Mouse (Mus musculus): ENCODE measurements around the gene Spata21. TPM values are rescaled to one million over a fixed set of nuclear protein-coding genes. Genes with fewer than 3 reads are reported as not detected.

Gene Spata21
- not detected in 2 replicates for polyA plus RNA-seq (2015; fragmentation: Nextera tagmentation; extraction: Ambion mirVana)

DNA sequence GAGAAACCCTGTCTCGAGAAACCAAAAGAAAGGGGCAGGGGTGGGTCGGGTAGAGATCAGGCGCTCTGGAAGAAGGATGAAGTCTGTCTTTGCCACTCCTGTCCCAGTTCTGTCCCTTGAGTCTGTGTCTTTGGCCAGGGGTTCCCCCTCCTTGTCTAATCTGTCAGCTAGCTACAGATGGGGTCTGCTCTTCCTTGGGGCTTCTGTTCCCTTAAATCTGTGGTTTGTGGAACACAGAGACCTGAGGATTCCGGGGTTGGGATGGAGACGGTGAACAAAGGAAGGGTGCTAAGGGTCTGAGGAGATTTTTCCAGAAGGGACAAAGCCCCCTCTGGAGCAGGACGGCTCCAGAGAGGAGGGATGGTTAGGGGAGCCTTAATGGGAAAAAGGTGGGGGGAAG lies at the start of gene Spata21:
Spata21 (plus strand) TSS at position 301 of the 400 bp plus-strand sequence.
- Histone ChIP-seq H3K9me3 (no peaks in the 10 kb centered on the region), H3K4me1 (replicated peaks) (no peaks in the 10 kb centered on the region), H3K9ac (no peak within 1 kb of the TSS), H3K36me3 (no peaks in the 10 kb centered on the region), H3K4me3 (replicated peaks) (no peak within 1 kb of the TSS), H3K4me2 (replicated peaks) (no peak within 1 kb of the TSS), H3K27me3 (replicated peaks) (no peaks in the 10 kb centered on the region), H3K27ac (no peak within 1 kb of the TSS)
- no peak for ATAC-seq
- 85% methylated on average over 6 of the region's 6 CpGs for whole genome bisulfite sequencing

DNA sequence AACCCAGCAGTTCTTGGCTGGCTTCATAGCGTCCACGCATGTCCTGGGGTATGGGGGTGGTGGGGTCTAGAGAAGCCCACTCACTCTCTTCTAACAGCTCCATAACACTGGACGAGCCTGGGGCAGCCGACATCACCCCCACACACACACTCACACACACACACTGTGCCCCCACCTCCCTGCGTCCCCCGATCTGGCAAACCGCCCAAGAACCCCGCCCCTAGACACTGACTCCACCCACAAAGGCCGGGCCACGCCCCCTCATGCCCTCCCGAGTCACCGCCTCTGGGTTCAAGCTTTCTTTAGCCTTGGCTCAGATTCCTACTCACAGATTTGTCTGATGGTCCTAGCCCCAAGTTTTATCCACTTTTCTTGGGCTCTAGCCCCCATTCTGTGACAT lies 47.0 kb upstream of the Spata21 start:
- no peak overlapping the region for H3K27ac ChIP-seq
- 0 out of 2 replicates have a peak, but pooled peaks cover 2% of the 10 kb centered on the region for H3K4me1 ChIP-seq (replicated peaks)
- 42% methylated on average over 12 of the region's 12 CpGs for WGBS
- H3K27me3 ChIP-seq (replicated peaks), result no peaks in the 10 kb centered on the region
- no peak overlapping the region for H3K4me3 ChIP-seq (replicated peaks)
- no peaks in the 10 kb centered on the region for H3K9me3 ChIP-seq
- no peak; the same call in 1 of the 2 replicates for ATAC-seq
- no peak overlapping the region for H3K9ac ChIP-seq
- peaks cover 4% of the 10 kb centered on the region for H3K36me3 ChIP-seq
- 0 out of 2 replicates have a peak overlapping the region, but pooled peaks have one; percentile 17 for H3K4me2 ChIP-seq (replicated peaks)

DNA sequence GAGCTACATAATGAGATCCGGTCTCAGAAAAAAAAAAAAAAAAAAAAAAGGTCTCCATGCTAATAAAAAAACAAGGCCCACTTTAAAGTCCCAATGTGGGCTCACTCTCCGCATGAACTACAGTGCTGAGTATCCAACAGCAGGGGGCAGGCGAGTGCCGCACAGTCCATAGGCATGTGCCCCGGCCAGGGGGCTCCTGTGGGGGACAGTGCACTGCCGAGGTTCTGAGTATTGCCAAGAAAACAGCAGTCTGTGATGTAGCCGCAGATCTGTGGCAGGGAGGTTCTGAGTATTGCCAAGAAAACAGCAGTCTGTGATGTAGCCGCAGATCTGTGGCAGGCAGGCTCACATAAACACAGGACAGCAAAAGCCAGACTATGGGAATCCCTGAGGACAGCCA lies 43.3 kb upstream of the Spata21 start:
- H3K36me3 ChIP-seq, result peaks cover 4% of the 10 kb centered on the region
- H3K9ac ChIP-seq, result no peak overlapping the region
- H3K9me3 ChIP-seq, result no peaks in the 10 kb centered on the region
- H3K27me3 ChIP-seq (replicated peaks), result no peaks in the 10 kb centered on the region
- 7% methylated on average over 8 of the region's 8 CpGs for WGBS
- peak; percentile 80 for ATAC-seq
- H3K27ac ChIP-seq, result peak overlapping the region; percentile 34; the same call in 1 of the 2 replicates
- no peak overlapping the region for H3K4me3 ChIP-seq (replicated peaks)
- H3K4me2 ChIP-seq (replicated peaks), result no peak overlapping the region
- H3K4me1 ChIP-seq (replicated peaks), result 0 out of 2 replicates have a peak, but pooled peaks cover 2% of the 10 kb centered on the region

DNA sequence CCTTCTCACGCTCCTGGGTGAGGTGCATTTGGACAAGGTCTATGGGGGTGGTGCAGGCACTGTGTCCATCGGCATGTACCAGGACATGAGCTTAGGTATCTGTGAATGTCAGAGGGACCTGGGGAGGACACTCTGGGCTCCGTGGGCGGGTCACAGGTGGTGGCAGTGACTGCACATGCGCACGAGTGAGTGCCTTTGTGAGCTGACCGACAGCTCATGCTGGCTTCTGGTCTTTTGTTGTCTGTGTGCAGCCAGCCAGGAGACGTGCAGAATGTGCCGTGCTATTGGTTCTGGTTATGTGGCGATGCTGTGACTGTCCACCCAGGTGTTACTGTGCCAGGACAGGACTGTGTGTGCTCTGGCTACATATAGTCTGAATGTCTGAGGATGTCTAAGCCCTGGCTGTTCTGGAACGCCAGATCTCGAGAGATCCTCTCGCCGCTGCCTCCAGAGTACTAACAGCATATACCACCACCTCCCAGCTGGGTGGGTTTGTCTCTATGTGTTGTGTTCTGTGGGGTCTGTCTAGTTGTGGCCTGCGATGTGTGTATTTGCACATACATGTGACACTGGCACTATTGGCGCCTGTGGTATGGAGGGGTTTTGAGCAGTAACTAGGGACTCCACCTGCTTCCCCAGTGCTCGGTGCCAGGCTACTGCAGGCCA lies 39.2 kb upstream of the Spata21 start:
- H3K27ac ChIP-seq, result no peak overlapping the region
- no peak overlapping the region for H3K4me2 ChIP-seq (replicated peaks)
- H3K27me3 ChIP-seq (replicated peaks), result no peaks in the 10 kb centered on the region
- H3K4me3 ChIP-seq (replicated peaks), result no peak overlapping the region
- H3K9ac ChIP-seq, result no peak overlapping the region
- H3K9me3 ChIP-seq, result no peaks in the 10 kb centered on the region
- H3K36me3 ChIP-seq, result no peaks in the 10 kb centered on the region
- WGBS, result 85% methylated on average over 17 of the region's 17 CpGs
- ATAC-seq, result no peak
- peaks cover 13% of the 10 kb centered on the region; the same call in 1 of the 2 replicates for H3K4me1 ChIP-seq (replicated peaks)

DNA sequence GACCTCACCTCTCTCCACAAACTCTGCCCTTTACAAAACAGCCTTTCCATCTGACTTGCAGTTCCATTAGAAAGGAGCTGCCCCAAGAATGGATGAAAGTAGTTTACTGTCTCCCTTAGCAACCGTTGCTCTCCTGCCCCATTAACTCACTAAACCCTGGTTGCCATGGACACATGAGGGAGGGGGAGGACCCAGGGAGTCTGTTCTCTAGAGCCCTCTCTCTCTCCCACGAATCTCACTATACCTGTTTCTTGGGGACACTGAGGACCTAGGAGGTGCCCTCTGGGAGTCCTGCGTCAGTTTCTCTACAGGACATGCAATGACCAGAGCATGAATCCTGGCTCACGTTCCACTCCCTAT lies 38.7 kb upstream of the Spata21 start:
- Histone ChIP-seq H3K9ac (no peak overlapping the region), H3K9me3 (no peaks in the 10 kb centered on the region), H3K27ac (no peak overlapping the region), H3K4me1 (replicated peaks) (peaks cover 11% of the 10 kb centered on the region; the same call in 1 of the 2 replicates), H3K27me3 (replicated peaks) (no peaks in the 10 kb centered on the region), H3K36me3 (peaks cover 4% of the 10 kb centered on the region; the same call in 1 of the 2 replicates), H3K4me2 (replicated peaks) (no peak overlapping the region), H3K4me3 (replicated peaks) (no peak overlapping the region)
- ATAC-seq, result no peak
- WGBS, result 38% methylated on average over 4 of the region's 4 CpGs

DNA sequence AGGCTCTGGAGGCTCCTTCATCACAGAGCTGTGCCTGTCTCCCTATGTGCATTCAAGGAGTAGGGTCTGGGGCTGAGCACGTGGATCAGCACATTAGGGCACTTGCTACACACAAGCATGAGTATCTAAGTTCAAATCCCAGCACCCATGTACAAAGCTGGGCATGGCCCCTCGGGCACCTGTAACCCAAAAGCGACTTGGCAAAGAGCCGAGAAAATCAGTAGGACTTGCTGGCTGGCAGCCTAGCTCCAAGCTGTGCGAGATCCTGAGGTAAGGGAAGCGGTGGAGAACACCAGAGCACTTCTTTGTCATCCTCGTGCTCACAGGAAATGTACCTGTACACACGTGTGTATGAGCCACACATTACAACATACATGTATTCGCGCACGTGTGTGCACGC lies 35.7 kb upstream of the Spata21 start:
- H3K9me3 ChIP-seq, result no peaks in the 10 kb centered on the region
- ATAC-seq, result no peak
- H3K36me3 ChIP-seq, result peaks cover 10% of the 10 kb centered on the region; the same call in 1 of the 2 replicates
- no peak overlapping the region for H3K27ac ChIP-seq
- no peak overlapping the region for H3K4me3 ChIP-seq (replicated peaks)
- H3K4me2 ChIP-seq (replicated peaks), result no peak overlapping the region
- H3K27me3 ChIP-seq (replicated peaks), result no peaks in the 10 kb centered on the region
- peaks cover 11% of the 10 kb centered on the region; the same call in 1 of the 2 replicates for H3K4me1 ChIP-seq (replicated peaks)
- H3K9ac ChIP-seq, result no peak overlapping the region
- WGBS, result 88% methylated on average over 12 of the region's 12 CpGs

DNA sequence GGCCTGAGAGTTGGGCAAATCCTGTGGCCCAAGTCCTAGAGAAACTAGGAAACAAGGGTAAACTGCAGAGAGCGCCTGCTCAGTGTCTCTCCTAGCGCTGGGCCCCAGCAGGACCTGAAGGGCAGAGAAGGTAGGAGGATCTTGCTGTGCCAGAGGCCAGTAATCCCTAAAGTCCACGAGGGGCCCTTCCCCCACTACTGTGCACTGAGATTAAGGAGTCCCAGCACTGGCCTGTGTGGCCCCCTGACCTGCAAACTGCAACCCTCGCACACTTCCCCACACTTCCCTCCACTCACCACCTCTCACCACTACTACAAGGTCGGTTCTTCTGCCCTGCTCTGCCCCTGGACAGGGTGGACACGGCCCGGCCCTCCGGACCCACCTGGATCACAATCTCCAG lies 35.0 kb upstream of the Spata21 start:
- H3K36me3 ChIP-seq, result peaks cover 10% of the 10 kb centered on the region; the same call in 1 of the 2 replicates
- H3K27ac ChIP-seq, result no peak overlapping the region
- peak overlapping the region; percentile 20; the same call in 1 of the 2 replicates for H3K9ac ChIP-seq
- H3K4me2 ChIP-seq (replicated peaks), result 0 out of 2 replicates have a peak overlapping the region, but pooled peaks have one; percentile 17
- H3K9me3 ChIP-seq, result no peaks in the 10 kb centered on the region
- H3K4me3 ChIP-seq (replicated peaks), result no peak overlapping the region
- H3K27me3 ChIP-seq (replicated peaks), result no peaks in the 10 kb centered on the region
- 0 out of 2 replicates have a peak, but pooled peaks have one; percentile 9 for ATAC-seq
- peaks cover 11% of the 10 kb centered on the region; the same call in 1 of the 2 replicates for H3K4me1 ChIP-seq (replicated peaks)
- 56% methylated on average over 8 of the region's 8 CpGs for WGBS

DNA sequence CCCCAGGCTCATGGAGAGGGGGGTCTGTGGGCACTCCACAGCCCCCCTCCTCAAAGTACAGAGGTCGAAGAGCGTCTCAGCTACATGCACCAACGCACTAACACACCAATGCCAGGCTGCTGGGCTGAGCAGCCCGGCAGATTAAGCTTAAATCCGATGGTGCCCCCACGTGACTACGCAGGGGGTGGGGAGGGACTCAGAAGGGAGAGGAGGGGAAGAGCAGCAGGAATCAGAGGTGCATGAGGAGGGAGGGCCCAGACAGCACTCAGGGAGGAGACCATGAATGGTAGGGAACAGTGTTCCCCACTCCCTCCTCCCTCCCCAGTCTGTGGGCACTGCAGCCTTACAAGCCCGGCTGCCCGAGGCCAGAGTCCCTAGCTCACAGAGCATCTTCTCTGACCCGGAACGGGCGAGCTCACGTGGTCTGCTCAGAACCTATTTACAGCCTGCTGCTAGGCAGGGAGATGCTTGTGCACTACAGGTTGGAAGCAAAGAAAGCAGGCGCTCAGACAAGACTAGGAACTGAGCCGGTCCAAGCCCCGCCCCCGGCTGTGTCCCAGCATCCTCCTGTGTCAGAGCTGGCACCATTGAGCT lies 34.5 kb upstream of the Spata21 start:
- Histone ChIP-seq H3K27ac (no peak overlapping the region), H3K4me3 (replicated peaks) (no peak overlapping the region), H3K27me3 (replicated peaks) (no peaks in the 10 kb centered on the region), H3K9me3 (no peaks in the 10 kb centered on the region), H3K9ac (peak overlapping the region; percentile 17; the same call in 1 of the 2 replicates), H3K36me3 (peaks cover 10% of the 10 kb centered on the region; the same call in 1 of the 2 replicates), H3K4me2 (replicated peaks) (0 out of 2 replicates have a peak overlapping the region, but pooled peaks have one; percentile 17), H3K4me1 (replicated peaks) (peaks cover 11% of the 10 kb centered on the region; the same call in 1 of the 2 replicates)
- ATAC-seq, result no peak
- 42% methylated on average over 17 of the region's 17 CpGs for WGBS

DNA sequence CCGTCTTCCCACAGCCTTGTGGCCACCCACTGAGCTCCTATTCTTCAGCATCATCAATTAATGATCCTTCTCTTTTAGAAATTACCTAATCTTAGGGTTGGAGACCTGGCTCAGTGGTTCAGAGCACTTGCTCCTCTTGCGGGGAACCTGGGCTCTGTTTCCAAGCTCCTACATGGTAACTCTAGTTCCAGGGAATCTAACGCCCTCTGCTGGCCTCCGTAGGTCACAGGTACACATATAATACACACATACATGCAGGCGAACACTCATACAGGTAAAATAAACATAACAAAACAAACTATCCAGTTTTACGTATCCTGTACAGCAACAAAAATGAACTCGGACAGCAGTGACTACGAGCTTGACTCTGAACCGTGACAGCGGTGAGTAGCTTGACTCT lies 31.2 kb upstream of the Spata21 start:
- Histone ChIP-seq H3K9ac (no peak overlapping the region), H3K9me3 (no peaks in the 10 kb centered on the region), H3K27me3 (replicated peaks) (no peaks in the 10 kb centered on the region), H3K36me3 (peaks cover 10% of the 10 kb centered on the region; the same call in 1 of the 2 replicates), H3K4me3 (replicated peaks) (no peak overlapping the region), H3K4me1 (replicated peaks) (peaks cover 16% of the 10 kb centered on the region; the same call in 1 of the 2 replicates), H3K4me2 (replicated peaks) (no peak overlapping the region), H3K27ac (no peak overlapping the region)
- no peak for ATAC-seq
- 92% methylated on average over 10 of the region's 10 CpGs for WGBS

DNA sequence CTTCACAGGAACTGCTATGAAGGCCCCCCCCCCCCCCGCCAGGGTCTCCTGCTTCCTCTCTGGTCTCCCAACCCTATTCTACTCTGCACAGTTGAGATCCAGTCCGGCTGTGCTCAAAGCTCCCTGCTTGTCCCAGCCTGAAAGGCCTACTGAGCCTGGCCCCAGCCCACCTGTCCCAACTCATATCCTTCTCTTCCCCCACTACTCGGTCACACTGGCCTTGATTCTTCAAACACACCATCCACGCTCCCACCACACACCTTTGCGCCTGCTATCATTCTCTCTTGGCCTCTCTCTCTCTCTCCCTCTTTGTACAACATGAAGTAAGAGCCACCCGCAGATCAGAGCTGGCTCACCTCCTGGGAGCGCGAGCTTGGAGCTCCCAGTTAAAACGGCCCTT lies 29.3 kb upstream of the Spata21 start:
- 74% methylated on average over 9 of the region's 9 CpGs for WGBS
- Histone ChIP-seq H3K27ac (no peak overlapping the region), H3K4me3 (replicated peaks) (no peak overlapping the region), H3K4me1 (replicated peaks) (peaks cover 7% of the 10 kb centered on the region; the same call in 1 of the 2 replicates), H3K9me3 (no peaks in the 10 kb centered on the region), H3K36me3 (peaks cover 10% of the 10 kb centered on the region; the same call in 1 of the 2 replicates), H3K4me2 (replicated peaks) (peak overlapping the region; percentile 74; the same call in 1 of the 2 replicates), H3K9ac (no peak overlapping the region), H3K27me3 (replicated peaks) (no peaks in the 10 kb centered on the region)
- no peak for ATAC-seq

DNA sequence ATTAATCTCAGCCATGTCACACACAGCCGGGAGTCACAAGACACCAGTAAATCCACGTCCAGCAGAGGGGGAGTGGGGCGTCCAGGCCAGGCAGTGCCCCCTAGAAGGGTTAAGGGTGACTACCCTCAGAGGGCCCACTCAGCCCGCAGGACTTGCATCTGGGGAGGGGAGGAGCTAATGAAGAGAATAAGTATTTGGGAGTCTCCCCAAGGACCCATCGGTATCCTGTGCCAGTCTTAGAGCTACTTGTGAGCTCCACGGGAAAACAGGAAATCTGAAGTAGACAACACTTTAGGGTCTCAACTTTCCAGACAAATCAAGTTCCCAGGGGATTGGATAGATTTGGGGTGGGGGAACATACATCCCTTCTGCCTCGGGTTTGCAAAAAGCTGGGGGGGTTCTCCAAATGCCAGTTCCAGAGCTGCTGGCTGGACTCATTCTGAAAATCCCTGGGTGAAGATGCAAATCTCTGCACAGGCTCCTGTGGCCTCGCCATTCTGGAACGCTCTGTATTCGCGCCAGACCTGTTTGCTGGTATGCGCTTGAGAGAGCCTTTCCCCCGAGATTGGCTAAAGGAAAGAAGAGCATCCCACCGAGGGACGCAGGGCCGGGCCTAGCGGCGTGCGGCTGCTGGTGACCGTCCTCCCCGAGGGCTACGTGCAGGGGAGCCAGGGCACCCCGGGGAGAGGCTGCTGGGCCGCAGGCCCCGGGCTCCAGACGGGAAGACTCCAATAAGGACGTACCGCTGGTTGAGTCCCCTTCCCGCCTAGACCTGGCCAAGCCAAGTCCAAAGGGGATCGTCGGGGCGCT lies 28.3 kb upstream of the Spata21 start:
- H3K27me3 ChIP-seq (replicated peaks), result no peaks in the 10 kb centered on the region
- ATAC-seq, result peak; percentile 74
- no peaks in the 10 kb centered on the region for H3K9me3 ChIP-seq
- peaks cover 6% of the 10 kb centered on the region; the same call in 1 of the 2 replicates for H3K4me1 ChIP-seq (replicated peaks)
- H3K36me3 ChIP-seq, result 0 out of 2 replicates have a peak, but pooled peaks cover 3% of the 10 kb centered on the region
- WGBS, result 2% methylated on average over 32 of the region's 32 CpGs
- peak overlapping the region; percentile 74 for H3K4me2 ChIP-seq (replicated peaks)
- H3K4me3 ChIP-seq (replicated peaks), result peak overlapping the region; percentile 60
- H3K27ac ChIP-seq, result peak overlapping the region; percentile 90
- peak overlapping the region; percentile 80 for H3K9ac ChIP-seq

Measured in intestine, embryonic 15.5 days (tissue).